Mouse (Mus musculus) thymus, postnatal 36 days (tissue): ENCODE results near the gene Klhl9.
"Not testable (repeated sequence)": the region's sequence is repeated elsewhere in the genome, so short reads cannot be mapped to it uniquely, and the experiment has no call there.

Experiments used
- DNase-seq, 2 experiments: peaks; one replicate each; pipeline ENCODE4 v3.0.0; 2022; ENCODE audit warnings: mixed read lengths in 2 of 2

Klhl9 gene

GRCm38 (mm10) chr4:88721791-88722721, at the start of gene Klhl9, which contains the start of gene Gm26566:
TSS of gene Klhl9 (minus strand) at chr4:88722465.
TSS of gene Gm26566 (plus strand) at chr4:88721805.
- peak; percentile 87 to 89 for DNase-seq

- DNase-seq: peak in 1 of 2 experiments; percentile 33
Observed at GRCm38 (mm10) chr4:88763384-88764018, 41.2 kb upstream of the Klhl9 start.

- peak in 1 of 2 experiments; percentile 16 for DNase-seq
Observed at GRCm38 (mm10) chr4:88762341-88762740, 40.1 kb upstream of the Klhl9 start.

- DNase-seq: peak; percentile 88
Observed at GRCm38 (mm10) chr4:88761776-88762175, 39.5 kb upstream of the Klhl9 start.

- peak; percentile 53 to 54 for DNase-seq
Observed at GRCm38 (mm10) chr4:88760431-88760830, 38.2 kb upstream of the Klhl9 start.

- DNase-seq: peak in 1 of 2 experiments; percentile 43
Observed at GRCm38 (mm10) chr4:88759610-88760268, 37.5 kb upstream of the Klhl9 start, which contains the start of gene Gm13283. TSS of gene Gm13283 (plus strand) at chr4:88760119.

- DNase-seq: not testable (repeated sequence)
Observed at GRCm38 (mm10) chr4:88758751-88759150, 36.5 kb upstream of the Klhl9 start.

GRCm38 (mm10) chr4:88757628-88758031, 35.4 kb upstream of the Klhl9 start:
- DNase-seq: peak; percentile 89

- not testable (repeated sequence) for DNase-seq
Observed at GRCm38 (mm10) chr4:88756581-88757513, 34.6 kb upstream of the Klhl9 start.

- DNase-seq: peak; percentile 73 to 81
Observed at GRCm38 (mm10) chr4:88754818-88755340, 32.6 kb upstream of the Klhl9 start, which contains the start of gene Gm13271. TSS of gene Gm13271 (plus strand) at chr4:88754868.

GRCm38 (mm10) chr4:88749926-88750325, 27.7 kb upstream of the Klhl9 start:
- DNase-seq: no peak

GRCm38 (mm10) chr4:88744207-88744606, 21.9 kb upstream of the Klhl9 start:
- no peak for DNase-seq

GRCm38 (mm10) chr4:88742771-88743371, 20.6 kb upstream of the Klhl9 start:
- no peak for DNase-seq

GRCm38 (mm10) chr4:88741426-88741825, 19.2 kb upstream of the Klhl9 start:
- DNase-seq: no peak

GRCm38 (mm10) chr4:88739036-88739435, 16.8 kb upstream of the Klhl9 start:
- DNase-seq: no peak

GRCm38 (mm10) chr4:88738480-88738879, 16.2 kb upstream of the Klhl9 start:
- DNase-seq: peak; percentile 63 to 75

- DNase-seq: peak; percentile 44 to 45
Observed at GRCm38 (mm10) chr4:88727324-88727723, 5.1 kb upstream of the Klhl9 start.

- no peak for DNase-seq
Observed at GRCm38 (mm10) chr4:88726727-88727126, 4.5 kb upstream of the Klhl9 start.

GRCm38 (mm10) chr4:88723497-88724090, 1.3 kb upstream of the Klhl9 start:
- DNase-seq: no peak

GRCm38 (mm10) chr4:88718715-88719114, 3.5 kb downstream of the Klhl9 start:
- DNase-seq: no peak

GRCm38 (mm10) chr4:88715059-88715458, 7.2 kb downstream of the Klhl9 start:
- no peak for DNase-seq
